Mouse (Mus musculus) cerebellum, adult 2 months (tissue): Measurements from ENCODE around the gene Arhgef2. TPM values are rescaled to one million over a fixed set of nuclear protein-coding genes. Genes with fewer than 3 reads are reported as not detected.

ENCODE experiments used
- DNase-seq, 2 experiments: peaks; one replicate each; pipeline ENCODE4 v3.0.0; 2021
- H3K27ac ChIP-seq: fragments of 200-500 bp; 2 replicates; pipeline ENCODE4 v1.5.1; 2012; ENCODE audit warnings: low read length, control low read depth, inconsistent platforms; ENCODE audit not compliant: insufficient read depth
- H3K27me3 ChIP-seq: fragments of 200-500 bp; 2 replicates; pipeline ENCODE4 v1.6.1; 2012; ENCODE audit warnings: inconsistent platforms, mild to moderate bottlenecking, low read length, moderate library complexity; ENCODE audit not compliant: control insufficient read depth, insufficient read depth
- H3K4me1 ChIP-seq: fragments of 200-500 bp; 2 replicates; pipeline ENCODE4 v1.6.1; 2011; ENCODE audit warnings: low read length; ENCODE audit not compliant: control insufficient read depth, insufficient read depth
- H3K4me3 ChIP-seq: fragments of 200-500 bp; replicated peaks from 2 replicates; pipeline ENCODE3; 2011; ENCODE audit warnings: mild to moderate bottlenecking, low read depth, low read length, control low read depth; ENCODE audit not compliant: insufficient read depth
- CTCF ChIP-seq: fragments of 200-500 bp; IDR thresholded peaks from 2 replicates; pipeline ENCODE4 v1.5.1; 2011; ENCODE audit warnings: low read depth, mild to moderate bottlenecking, control low read depth, low read length, moderate library complexity, borderline replicate concordance; ENCODE audit not compliant: insufficient read depth
- POLR2A ChIP-seq: fragments of 200-500 bp; IDR thresholded peaks from 2 replicates; pipeline ENCODE4 v1.6.1; 2011; ENCODE audit warnings: low read length, control low read depth, borderline replicate concordance; ENCODE audit not compliant: insufficient read depth
- WGBS: fragments of 180-500 bp; shearing (Covaris S2); methylation state at CpG from one replicate; pipeline ENCODE4 v1.1.7; 2018; 5-methylcytosine and 5-hydroxymethylcytosine counted together
- polyA plus RNA-seq: library from polyadenylated mRNA; depleted of rRNA; stranded (reverse); fragments of >200 nt; gene quantifications from 2 replicates; pipeline ENCODE4 v1.2.3, GENCODE M21; 2012

The Arhgef2 gene
- polyA plus RNA-seq, 1 experiment, result 129 TPM

- H3K4me1 ChIP-seq, result peaks cover 15% of the 10 kb centered on the region
- DNase-seq, result peak in 1 of 2 experiments; percentile 59
- no peak for TF ChIP-seq CTCF
- TF ChIP-seq POLR2A, result 0 out of 2 replicates have a peak, but pooled peaks have one; percentile 14
- peak overlapping the region; percentile 62 for H3K4me3 ChIP-seq
- no peaks in the 10 kb centered on the region for H3K27me3 ChIP-seq
- 23% methylated on average over 8 of the region's 8 CpGs for WGBS
- peak overlapping the region; percentile 93 for H3K27ac ChIP-seq
Observed at GRCm38 (mm10) chr3:88618074-88618871, 12.5 kb downstream of the Arhgef2 start.

- Histone ChIP-seq H3K27me3 (no peaks in the 10 kb centered on the region), H3K4me1 (peaks cover 18% of the 10 kb centered on the region), H3K27ac (peak overlapping the region; percentile 19), H3K4me3 (peak overlapping the region; percentile 85)
- WGBS, result 20% methylated on average over 9 of the region's 9 CpGs
- TF ChIP-seq CTCF (no peak), POLR2A (peak; percentile 40; the same call in 1 of the 2 replicates)
- peak; percentile 79 to 88 for DNase-seq
Observed at GRCm38 (mm10) chr3:88619113-88620097, 13.6 kb downstream of the Arhgef2 start.

DNA sequence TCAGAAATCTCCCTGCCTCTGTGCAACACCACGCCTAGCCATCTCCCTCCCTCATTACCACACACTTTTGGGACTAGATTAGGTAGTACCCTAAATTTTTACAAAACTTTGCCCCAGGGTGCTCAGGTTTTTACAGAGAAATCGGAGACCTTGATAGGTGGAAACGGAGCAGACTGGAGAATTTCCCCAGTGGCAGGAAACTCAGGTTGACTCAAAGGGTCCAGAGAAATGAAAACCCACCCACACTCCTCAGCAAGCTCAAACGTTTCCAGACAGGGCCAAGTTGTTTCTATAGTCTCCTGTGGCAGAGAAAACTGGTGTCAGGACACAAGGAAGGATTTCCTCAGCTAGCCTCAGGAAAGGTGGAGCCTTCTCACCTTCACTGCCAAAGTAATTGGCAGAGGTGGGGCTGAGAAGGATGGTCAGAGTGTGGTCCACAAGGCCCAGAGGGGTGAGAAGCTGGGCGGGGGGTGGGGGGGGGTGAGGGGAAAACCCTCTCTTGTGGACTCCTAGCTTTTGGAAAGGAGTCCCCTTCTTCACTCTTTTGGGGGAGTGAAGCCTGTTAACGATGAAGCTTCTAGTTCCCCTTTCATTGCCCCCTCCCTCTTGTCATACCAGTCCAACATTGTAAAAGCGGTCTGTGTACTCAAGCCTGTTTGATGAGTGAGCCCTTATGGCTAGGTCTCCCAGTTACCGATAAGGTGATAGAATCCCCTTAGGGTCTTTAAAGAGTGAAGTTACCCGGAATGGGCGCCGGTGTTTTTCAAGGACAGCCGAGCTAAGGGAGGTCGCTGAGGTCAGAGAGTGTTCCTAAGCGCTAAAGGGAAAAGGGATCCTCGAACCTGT is 14.6 kb downstream of the Arhgef2 start:
- H3K27me3 ChIP-seq, result no peaks in the 10 kb centered on the region
- DNase-seq, result no peak
- H3K4me3 ChIP-seq, result peak overlapping the region; percentile 85
- 10% methylated on average over 15 of the region's 15 CpGs for WGBS
- TF ChIP-seq CTCF, result no peak
- TF ChIP-seq POLR2A, result 0 out of 2 replicates have a peak, but pooled peaks have one; percentile 4
- H3K4me1 ChIP-seq, result peaks cover 15% of the 10 kb centered on the region; the same call in 1 of the 2 replicates
- peak overlapping the region; percentile 84 for H3K27ac ChIP-seq

DNA sequence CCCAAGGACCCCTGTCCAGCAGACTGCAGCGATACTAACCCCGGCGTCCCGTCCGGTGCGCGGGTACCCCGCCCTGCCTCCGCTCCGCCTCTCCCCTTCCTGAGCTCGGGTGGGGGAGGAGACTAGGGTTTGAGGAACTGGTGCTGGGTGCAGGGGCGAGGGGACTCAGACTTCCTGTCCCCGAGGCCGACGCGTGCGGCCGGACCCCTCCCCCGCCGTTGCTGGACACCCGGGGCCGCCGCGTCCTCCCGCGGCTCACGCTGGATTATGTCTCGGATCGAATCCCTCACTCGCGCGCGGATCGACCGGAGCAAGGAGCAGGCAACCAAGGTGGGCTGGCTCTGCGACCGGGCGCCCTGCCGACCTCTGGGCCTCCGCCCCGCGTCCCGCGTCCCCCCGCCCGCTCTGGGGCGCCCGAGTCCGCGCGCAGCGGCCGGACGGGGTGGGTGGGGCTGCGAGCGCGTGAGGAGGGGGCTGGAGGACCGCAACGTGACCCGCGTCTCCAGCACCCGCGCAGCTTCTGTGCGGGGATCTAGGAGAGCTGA is 15.3 kb downstream of the Arhgef2 start:
- no peak for TF ChIP-seq CTCF
- peak; percentile 45; the same call in 1 of the 2 replicates for TF ChIP-seq POLR2A
- WGBS, result under 1% methylated on average over 64 of the region's 64 CpGs
- Histone ChIP-seq H3K4me1 (peaks cover 22% of the 10 kb centered on the region), H3K4me3 (peak overlapping the region; percentile 85), H3K27ac (peak overlapping the region; percentile 84), H3K27me3 (no peaks in the 10 kb centered on the region)
- peak; percentile 77 to 78 for DNase-seq

DNA sequence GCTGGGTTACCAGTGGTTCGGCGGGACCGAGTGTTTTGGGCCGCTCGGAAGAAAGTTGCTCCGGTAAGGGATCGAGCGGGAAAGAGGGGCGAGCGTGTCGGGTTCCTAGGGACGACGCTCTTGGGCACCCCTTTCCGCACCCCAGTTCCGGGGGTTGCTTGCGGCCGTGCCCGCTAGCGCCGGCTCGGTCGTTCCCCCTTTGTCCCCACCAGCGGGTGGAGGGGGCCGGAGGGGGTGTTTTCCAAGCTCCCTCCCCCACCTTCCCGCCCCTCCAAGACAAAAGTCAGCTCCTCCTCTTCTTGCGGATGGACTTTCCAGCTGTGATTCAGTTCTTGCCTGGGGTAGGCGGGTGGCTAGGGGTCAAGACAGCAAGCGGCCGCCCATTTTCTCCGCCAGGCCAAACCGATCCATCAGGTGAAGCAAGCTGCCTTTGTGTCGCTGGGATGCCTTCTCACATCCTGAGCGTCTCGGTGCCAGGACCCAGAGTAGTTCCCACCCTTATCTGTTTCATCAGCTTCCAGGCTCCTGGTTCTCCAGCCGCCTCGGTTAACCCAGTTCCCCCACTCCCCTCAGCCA is 15.9 kb downstream of the Arhgef2 start:
- peak overlapping the region; percentile 85 for H3K4me3 ChIP-seq
- TF ChIP-seq POLR2A (no peak), CTCF (no peak)
- peak; percentile 61 to 65 for DNase-seq
- peak overlapping the region; percentile 84 for H3K27ac ChIP-seq
- H3K4me1 ChIP-seq, result peaks cover 24% of the 10 kb centered on the region
- under 1% methylated on average over 36 of the region's 36 CpGs for WGBS
- no peaks in the 10 kb centered on the region for H3K27me3 ChIP-seq

DNA sequence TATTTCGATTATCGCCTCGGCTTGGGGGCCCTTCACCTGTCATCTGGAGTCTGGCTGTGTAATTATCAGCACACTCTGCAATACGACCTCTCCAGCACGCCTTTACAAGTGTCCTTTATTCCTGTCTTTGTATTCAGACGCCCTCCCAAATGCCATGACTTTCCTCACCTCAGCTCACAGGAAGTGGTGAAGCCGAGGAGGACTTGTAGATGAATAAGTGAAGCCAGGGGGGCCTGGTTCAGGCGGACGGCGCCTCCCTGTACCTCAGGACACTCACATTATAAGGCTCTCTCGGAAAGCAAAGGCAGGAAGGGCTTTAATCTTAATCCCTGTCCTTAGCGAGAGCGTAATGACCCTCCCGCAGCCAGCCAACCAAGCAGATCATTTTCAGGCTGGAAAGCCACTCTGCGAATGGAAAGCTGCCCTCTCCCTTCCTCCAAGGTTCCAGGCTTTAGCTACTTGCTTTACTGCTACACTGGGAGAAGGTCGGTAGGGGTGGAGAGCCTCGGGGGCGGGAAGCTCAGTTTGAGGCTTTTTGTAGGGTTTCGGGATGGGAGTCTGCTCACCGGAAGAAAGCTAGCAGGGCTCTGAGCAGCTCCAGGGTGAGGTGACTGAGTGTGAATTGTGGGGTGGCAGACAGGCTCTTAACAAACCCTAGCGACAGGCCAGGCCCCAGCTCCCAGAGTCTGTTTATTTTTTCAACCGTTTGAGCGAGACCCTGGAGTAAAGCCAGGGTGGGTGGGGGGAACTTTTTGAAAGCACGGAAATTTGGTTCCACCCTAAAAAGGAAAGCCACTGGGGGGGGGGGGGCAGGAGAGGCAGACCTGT is 16.6 kb downstream of the Arhgef2 start:
- peak overlapping the region; percentile 85 for H3K4me3 ChIP-seq
- WGBS, result 2% methylated on average over 24 of the region's 24 CpGs
- peaks cover 27% of the 10 kb centered on the region for H3K4me1 ChIP-seq
- H3K27me3 ChIP-seq, result no peaks in the 10 kb centered on the region
- H3K27ac ChIP-seq, result peak overlapping the region; percentile 84
- peak; percentile 56 to 68 for DNase-seq
- TF ChIP-seq POLR2A (0 out of 2 replicates have a peak, but pooled peaks have one; percentile 7), CTCF (no peak)
